Mouse (Mus musculus) thymus, postnatal 0 days (tissue): Measurements from ENCODE around the gene Cxcr1. TPM values are rescaled to one million over a fixed set of nuclear protein-coding genes. Genes with fewer than 3 reads are reported as not detected.
"Not testable (repeated sequence)": the region's sequence is repeated elsewhere in the genome, so short reads cannot be mapped to it uniquely, and the experiment has no call there.

Experiments used
- DNase-seq: peaks from one replicate; pipeline ENCODE4 v3.0.0-alpha.2; 2015; ENCODE audit warnings: low spot score
- polyA plus RNA-seq: library from polyadenylated mRNA; unstranded; fragments of >200 nt; fragmentation: Nextera tagmentation; extraction: Ambion mirVana; gene quantifications from 2 replicates; pipeline ENCODE4 v1.2.1, GENCODE M21; 2015

The Cxcr1 gene
- polyA plus RNA-seq, 1 experiment from 2014 or later, result not detected

DNA sequence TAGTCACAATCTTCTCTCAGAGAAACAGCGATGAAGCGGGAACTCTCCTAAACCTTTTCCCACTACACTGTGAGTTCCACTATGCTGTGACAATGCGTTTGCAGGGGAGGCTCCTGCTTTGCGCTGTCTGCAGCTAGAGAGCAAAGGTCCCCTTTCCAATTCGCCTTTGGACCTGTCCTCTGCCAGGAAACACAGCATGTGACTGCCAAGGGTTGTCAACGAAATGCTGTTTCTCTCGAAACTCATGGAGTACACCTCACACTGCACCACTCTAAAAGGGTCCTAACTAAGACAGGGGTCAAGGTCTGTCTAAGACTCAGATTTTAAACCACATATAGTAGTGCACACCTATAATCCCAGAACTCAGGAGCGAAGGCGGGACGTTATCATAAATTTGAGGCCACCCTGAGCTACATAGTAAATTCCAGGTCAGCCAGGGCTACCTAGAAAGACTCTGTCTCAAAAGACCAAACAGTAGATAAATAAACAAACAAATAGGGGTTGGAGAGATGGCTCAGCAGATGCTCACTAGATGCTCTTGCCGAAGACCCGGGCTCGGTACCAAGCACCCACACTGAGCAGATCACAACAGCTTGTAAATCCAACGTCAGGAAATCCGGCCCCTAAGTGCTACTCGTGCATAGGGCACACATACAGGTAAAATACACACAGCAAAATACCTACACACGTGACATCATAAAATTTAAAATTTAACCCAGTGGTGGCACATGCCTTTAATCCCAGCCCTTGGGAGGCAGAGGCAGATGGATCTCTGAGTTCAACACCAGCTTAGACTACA is 2.4 kb upstream of the Cxcr1 start:
- DNase-seq, result no peak

DNA sequence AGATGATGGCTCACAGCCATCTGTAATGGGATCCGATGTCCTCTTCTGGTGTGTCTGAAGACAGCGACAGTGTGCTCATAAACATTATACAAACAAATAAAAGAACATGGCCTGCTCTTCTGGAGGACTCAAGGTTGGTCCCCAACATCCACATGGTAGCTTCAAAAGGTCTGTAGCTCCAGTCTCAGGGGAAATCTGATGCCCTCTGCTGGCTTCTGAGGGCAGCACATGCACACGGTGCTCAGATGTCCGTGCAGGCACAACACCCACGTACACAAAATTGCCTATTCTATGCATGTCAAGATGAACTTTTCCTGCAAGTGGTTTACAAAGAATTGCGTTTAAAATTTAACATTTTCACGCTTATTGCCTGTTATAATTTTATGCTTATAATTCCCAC is 1.5 kb upstream of the Cxcr1 start:
- DNase-seq, result peak; percentile 62

DNA sequence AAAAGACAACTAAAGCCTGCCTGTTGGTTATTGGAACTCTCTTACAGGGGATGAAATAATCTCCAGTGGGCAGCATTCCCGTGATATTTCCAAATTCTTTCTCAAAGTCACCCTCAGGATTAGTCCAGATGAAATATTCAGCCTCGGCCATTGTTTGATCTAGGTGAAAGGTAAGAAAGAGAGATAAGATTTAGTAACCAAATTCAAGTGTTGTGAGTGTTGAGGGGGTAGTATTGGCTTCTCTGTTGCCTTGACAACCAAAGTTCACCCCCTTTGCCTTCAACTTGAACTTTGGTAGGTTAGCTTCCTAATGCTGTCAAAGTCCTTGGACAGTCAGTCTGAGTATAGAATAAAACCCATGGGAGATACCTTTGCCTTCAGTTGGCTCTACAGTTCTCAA is 1.7 kb downstream of the Cxcr1 start:
- no peak for DNase-seq

DNA sequence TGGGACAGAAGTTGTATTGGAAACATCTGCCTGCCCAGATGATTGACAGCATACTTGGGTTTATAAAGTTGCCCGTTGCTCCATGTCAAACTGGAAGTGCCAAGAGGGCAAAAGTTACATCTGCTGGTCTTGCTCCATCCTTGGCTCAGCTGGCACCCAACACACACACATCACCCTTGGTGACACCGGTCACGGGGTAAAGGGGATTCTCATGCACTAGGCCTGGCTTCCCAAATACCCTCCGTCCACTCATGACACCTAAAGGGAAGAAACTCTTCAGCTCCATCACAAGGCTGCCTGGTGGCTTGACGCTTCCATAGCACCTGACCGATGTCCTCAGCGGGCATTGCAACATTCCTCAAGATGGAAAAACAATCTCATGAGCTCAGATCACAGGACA is 4.0 kb downstream of the Cxcr1 start:
- no peak for DNase-seq

DNA sequence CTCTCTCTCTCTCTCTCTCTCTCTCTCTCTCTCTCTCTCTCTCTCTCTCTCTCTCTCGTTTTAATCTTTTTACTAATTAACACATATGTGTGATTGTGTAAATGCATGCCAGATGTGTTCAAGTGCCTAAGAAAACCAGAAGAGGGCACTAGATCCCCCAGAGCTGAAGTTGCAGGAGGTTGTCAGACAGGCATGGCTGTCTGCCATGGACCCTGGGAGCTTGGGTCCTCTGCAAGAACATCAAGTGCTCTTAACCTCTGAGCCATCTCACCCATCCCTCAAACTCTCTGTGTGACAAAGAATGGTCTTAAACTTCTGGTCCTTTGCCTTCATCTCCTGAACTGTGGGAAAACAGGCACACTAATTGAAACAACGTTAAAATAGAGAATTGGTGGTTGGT is 11.4 kb downstream of the Cxcr1 start:
- DNase-seq, result no peak

DNA sequence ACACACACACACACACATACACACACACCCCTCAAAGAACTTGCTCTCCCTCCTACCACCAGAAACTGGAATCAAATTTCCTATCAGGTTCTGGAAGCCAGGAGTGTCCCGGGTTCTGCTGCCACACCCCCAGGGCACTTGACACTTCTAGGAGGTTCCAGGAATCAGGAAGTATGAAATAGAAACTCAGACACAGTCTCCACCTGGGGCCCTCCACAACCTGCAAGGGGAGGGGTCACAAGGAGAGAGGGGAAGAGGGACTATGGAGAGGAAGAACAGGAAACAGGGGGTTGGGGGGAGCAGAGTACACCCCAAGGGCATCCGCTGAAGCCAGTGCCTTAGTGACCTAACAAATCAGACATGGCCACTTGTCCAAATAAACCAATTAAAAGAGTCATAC is 13.0 kb downstream of the Cxcr1 start:
- no peak for DNase-seq

DNA sequence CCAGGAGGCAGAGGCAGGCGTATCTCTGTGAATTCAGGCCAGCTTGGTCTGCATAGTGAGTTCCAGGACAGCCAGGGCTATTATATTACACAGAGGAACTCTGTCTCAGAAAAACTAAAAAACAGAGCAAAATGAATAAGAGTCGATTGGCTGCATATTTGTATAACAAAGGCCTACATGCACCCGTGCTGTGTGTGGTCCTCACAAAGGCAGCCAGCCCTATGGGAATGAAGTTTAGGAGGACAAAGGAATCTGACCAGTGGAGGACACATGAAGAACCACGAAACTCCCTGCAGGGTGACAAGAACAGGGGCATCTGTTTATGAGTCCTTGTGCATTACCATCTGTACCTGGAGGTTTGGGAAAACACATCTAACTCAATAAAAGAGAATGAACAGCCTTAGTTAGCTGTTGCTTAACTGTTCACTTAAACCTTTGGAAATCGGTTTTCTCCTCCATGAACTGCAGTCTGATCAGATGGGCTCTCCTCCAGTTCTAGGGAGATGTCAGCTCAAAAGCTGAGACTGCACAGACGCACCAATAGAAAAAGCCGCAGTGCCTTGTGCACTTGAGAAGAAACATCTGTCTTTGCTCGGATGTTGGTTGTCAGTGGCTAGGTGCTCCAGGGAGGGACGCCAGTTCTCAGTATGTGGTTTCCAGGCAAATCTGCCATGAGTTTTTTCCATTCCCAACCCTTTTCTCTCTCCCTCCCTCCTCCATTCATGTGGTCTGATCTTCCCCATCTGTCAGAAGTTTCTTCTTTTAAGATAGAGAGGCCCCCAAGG is 14.6 kb downstream of the Cxcr1 start:
- DNase-seq, result peak; percentile 11

DNA sequence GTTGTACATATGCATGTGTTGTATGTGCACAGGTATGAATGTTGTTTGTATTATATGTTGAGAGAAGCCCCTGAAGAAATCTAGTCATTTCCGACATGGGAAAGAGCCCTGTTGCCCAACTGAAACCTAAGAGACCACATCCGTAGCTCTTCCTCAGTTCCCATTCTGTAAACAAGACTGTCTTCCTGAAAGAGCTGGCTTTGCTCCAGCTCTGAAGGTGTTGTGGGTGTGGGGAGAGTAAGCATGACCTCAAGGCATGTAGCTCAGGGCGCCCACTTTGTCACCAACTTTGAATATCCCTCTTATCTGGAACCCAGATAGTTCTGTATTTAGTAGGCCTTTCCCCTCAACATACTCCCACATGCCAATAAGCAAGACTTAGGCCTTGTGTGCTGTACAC is 15.8 kb downstream of the Cxcr1 start:
- no peak for DNase-seq

DNA sequence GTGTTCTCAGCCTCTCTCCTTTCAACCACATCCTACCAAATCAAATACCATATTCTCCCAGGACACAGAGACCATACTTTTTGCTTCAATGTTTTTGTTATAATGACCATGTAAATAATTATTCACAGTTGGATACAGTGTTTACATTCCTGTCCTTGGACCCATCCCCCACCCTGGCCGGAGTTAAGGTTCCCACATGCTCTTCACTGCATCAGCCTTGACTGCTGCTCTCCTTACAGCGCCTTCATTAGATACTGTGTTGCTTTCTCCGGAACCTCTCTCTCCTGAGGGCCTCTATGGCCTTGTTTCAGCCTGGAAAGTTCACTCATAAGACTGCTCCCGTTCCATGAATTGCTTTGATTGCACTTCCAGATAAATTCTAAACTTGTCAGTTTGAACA is 18.7 kb downstream of the Cxcr1 start:
- no peak for DNase-seq

DNA sequence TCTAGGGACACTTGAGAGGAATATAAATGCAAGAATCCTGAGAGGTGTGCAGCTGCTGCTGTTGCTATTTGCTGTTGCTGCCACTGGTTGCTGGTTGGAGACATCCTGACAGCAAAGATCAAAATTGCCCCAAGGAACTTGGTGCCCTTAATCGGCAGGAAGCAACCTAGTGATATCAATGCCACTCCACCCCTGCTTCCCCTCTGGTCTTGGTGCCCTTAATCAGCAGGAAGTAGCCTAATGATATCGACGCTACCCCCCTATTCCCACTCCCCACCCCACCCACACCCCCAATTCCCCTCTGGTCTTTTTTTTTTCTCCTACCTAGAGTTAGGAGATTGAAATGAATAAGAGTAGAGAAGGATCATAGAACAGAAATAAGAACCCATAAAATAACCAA is 21.7 kb downstream of the Cxcr1 start:
- DNase-seq, result no peak

DNA sequence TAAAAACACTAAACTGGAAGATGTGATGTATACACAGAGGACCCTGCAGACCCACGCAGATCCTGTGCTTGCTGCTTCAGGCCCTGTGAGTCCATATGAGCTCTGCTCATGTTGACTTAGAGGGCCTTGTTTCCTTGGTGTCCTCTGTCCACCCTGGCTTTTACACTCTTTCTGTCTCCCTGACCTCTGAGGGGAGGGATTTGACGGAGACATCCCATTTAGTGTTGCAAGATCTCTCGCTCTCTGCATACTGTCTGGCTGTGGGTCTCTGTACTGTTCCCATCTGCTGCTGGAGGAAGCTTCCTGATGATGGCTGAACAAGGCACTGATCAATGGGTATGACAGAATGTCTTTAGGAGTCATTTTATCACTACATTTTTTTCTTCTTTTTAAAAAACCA is 24.7 kb downstream of the Cxcr1 start:
- no peak for DNase-seq

DNA sequence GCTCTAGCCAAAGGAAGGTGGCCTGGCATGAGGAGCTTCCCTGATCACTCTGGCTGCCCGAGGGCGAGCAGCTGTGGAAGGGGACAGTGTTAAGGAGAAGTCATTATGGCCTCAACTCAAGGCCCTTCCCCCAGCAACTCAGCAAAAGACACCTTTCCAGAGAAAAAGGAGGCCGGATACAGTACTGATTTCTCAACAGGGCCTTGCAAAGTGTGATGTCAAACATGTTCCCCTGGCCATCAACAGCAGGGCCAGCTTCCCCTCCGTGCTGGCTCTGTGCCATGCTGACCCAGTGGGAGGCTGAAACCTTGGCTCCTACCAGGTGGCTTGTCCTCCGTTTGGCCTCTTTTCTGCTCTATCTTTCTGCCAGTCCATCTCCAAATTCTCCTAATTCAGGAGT is 27.3 kb downstream of the Cxcr1 start:
- no peak for DNase-seq

DNA sequence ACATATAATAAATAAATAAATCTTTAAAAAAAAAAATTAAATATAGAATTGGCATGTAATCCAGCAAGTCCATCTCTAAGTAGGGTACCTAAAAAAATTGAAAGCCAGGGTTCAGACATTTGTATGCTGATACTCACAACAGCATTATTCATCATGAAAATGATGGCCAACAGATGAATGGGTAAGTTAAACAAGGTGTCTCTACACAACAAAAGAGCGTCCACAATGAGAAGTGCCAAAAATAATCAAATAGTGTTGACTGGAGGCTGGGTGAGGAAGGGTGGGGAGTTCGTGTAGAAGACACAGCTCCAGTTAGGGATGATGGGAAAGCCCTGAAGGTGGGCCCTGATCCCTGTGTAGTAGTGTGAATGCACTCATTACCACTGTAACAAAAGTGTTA is 34.4 kb downstream of the Cxcr1 start:
- DNase-seq, result no peak

DNA sequence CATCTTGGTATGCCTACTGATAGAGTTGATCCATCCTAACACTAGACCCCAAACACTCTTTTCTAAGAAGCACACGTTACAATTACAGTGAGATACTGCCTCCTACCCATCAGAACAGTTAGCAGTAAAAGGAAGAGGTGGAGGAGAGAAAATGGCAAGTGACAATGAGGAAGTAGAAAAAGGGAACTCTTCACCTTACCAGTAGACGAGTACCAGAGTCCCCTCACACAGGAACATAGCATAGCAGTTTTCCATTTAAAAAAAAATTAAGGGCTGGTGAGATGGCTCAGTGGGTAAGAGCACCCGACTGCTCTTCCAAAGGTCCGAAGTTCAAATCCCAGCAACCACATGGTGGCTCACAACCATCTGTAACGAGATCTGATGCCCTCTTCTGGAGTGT is 34.8 kb downstream of the Cxcr1 start:
- DNase-seq, result not testable (repeated sequence)

DNA sequence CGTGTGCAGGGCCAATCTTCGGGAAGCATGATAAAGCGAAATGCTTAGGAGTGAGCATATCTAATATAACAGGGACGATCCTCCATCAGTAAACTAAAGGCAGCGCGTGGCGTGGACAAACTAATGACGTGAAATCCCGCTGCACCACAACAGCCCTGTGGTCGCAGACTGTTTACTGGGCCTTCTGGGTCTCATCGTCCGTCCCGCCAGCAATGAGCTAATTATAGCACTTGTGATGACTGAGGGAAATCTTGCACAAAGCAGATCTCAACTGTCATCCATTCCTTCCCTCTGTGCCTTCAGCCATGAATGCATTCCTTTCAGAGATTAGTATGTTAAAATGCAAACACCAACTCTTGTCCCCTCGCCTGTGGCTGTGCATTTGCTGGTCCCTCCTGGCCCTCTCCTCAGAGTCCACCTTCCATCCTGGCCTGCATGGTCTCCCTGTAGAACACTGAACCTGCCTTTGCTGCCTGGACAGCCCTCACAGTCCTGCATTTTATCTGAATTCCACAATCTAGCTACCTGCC is 38.0 kb downstream of the Cxcr1 start:
- no peak for DNase-seq

DNA sequence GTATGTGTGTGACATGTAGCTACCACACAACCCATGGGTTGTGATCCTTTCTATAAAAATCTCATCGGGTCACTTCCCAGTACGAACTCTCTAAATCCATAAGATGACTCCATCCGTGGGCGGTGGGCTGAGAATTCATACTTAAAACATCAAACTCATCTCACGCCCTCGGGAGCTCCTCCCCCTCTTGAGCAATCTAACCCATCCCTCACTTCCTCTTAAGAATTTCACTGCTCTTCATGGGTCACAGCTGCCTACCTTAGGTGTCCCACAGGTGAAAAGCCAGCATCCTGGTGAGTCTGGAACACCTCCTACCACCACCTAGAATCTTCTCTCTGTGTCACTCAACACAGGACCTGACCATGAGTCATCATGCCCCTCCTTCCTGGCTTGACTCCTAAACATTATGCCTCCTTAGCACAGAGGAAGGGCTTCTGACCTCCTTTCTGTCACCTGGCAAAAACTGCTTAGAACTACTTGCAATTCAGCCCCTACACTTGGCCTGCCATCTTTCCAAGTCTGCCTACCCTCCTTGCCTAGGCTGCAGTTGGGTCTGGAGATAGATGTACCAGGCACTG is 38.9 kb downstream of the Cxcr1 start:
- no peak for DNase-seq

DNA sequence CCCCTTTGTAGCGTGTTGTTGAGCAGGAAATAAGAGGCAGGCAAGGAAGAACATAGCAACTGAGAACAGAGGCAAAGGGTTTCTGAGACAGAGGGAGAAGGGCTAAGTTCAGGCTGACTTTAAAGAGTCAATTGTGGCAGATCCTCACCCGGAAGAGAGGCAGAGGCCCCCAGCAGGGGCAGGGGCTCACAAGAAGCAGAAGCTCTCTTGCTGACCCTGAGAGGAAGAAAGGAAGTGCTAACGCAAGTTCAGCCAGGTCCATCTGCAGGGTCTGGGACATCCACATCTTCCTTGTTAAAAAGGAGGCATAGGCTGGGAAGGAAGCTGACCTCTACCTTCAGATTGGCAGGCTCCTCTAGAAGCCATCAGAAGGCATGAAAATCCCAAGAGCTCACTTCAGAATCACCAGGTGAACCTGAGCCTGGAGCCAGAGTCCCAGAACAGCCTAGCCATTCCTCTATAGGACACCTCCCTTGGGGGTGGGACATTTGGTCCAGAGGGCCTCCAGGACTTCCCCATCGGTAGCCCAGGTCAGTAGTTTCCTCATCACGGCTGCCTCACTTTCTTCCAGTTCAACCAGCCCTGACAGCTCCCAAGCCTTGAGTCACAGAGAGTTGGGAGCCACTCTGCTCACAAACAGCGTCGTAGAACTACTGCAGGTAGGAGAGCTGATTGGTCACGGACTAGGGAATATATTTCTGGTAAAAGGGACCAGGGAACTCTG is 40.8 kb downstream of the Cxcr1 start, which contains the start of gene Cxcr2:
Gene Cxcr2, plus strand, starts transcription at position 529 of the 724 bp plus-strand sequence.
- DNase-seq, result peak; percentile 17

DNA sequence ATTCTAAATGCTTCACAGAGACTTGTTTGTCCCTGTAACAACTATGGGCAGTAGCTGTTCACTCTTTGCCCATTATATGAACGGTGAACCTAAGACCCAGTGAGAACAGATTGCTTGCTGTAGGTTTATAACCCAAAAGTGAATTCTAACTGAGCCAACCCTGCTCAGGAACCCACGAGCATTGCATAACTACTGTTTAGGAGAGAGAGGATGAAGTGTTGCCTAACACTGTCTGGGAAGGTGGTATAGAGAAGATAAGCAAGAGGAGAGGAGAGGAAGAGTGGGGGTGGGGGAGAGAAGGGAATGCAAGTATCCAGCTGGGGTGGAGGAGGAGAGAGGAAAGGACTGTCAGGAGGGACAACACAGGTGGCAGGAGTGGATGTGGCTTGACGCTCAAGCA is 43.3 kb downstream of the Cxcr1 start:
- DNase-seq, result no peak

DNA sequence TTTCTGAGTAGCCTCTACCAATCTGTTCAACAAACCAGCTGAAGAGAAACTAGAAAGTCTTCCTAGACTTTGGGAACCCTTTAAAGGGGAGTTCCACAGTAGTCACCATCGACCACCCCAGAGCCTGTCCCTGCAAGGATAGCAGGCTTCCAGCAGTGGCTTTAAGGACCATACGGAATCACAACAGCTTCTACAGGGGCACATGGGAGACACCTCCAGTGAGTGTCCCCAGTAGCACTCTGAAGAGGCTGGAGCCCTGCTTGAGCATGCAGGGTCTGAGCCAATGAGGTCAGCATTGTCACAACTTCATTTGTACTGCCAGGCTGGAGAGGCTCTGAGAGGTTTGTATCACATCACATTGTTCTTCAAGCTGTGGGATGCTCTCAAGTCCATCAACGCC is 44.3 kb downstream of the Cxcr1 start:
- DNase-seq, result no peak

DNA sequence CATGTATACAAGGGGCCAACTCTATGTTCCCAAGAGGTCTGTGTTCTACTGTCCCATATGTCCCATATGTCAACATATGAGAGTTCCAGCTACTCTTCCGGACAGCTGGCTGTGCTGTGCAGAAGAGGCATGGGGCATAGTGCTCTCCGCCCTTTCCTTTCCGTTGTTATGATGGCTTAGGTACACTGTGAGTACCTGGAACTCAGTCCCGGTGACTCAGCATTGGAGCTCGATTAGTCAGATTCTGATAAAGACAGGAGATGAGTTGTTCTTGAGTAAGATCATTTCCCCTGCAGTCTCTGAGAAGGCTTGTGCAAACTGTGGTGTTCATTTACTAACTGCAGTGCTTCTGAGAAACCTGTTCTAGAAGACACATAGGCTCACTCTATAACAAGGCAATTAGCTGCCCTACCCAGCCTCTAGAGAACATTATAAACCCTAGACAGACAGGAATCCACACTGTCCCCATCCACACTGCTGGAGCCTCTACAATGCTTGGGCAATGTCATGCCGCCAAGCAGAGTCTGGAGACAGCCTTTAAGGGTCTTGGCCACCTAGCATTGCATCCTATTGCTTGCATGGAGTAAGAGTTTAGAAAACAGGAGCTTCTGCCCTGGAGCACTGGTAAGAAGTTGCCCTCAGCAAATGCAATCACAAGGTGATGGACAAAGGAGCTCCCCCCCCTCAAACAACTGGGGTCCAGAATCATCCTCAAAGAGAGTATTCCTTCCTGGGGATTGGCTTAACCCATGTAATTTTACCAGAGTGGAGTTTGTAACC is 45.1 kb downstream of the Cxcr1 start:
- no peak for DNase-seq
